Mouse (Mus musculus): Measurements from ENCODE around the gene Mnt. TPM values are rescaled to one million over a fixed set of nuclear protein-coding genes. Genes with fewer than 3 reads are reported as not detected.

Gene Mnt
- total RNA-seq, 2 experiments from 2014 or later, result 18.3 to 28.9 TPM

Small RNA genes within 50 kb of the gene (microRNA-seq; reads per million reads assigned to microRNA genes)
- 0 to 0.47 reads per million in 2 experiments for gene Mir6926 (ENCODE audit: borderline number of aligned reads in 2 of 2)

Other genes with a start within 250 kb of the Mnt start
- gene Rap1gap2, start 220.0 kb upstream of the Mnt start, total RNA-seq (2021), result 10 to 100 TPM in 1 of 2 experiments, 1 to 10 TPM in 1; 8.2 to 10.9 TPM
- 1 to 10 TPM; 3.0 to 3.7 TPM for gene Ccdc92b, start 211.3 kb upstream of the Mnt start, total RNA-seq (2021)
- 100 to 1,000 TPM; 203 to 205 TPM for gene Cluh, start 181.4 kb upstream of the Mnt start, total RNA-seq (2021)
- 100 to 1,000 TPM; 185 to 188 TPM for gene Pafah1b1, start 106.2 kb upstream of the Mnt start, total RNA-seq (2021)
- 10 to 100 TPM; 30.8 to 42.7 TPM for gene Mettl16, start 60.1 kb upstream of the Mnt start, total RNA-seq (2021)
- gene Sgsm2, start 66.1 kb downstream of the Mnt start, total RNA-seq (2021), result 10 to 100 TPM; 15.9 to 27.5 TPM
- gene Tsr1, start 67.2 kb downstream of the Mnt start, total RNA-seq (2021), result 10 to 100 TPM; 46.8 to 57.1 TPM
- gene Smg6, start 94.9 kb downstream of the Mnt start, total RNA-seq (2021), result 10 to 100 TPM; 17.9 to 21.4 TPM
- 10 to 100 TPM; 44.8 to 51.3 TPM for gene Srr, start 95.0 kb downstream of the Mnt start, total RNA-seq (2021)

Measured in adrenal gland, adult 18-20 months (tissue).